Mouse (Mus musculus): ENCODE data around the gene Tox3.

DNA sequence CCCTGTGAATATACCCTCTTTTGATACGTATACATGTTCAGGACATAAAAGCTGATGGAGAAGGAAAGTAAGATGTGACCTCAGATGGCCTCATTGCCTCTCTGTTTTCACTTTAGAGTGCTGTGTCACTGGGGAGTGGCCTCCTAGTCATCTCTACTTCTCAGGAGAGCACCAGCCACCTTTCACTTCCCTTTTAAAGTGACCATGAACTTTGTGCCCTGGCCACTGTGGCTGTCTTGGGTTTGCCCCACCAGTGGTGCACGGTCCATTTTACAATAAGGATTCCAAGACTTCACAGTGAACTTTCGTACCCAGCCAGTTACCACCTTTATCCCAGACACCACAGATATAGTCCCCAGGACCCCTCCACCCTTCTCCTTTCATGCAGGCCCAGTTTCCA lies 29.9 kb upstream of the Tox3 start:
- no peak for TF ChIP-seq POLR2A (IDR thresholded peaks at IDR 0.05; ENCODE audit: borderline replicate concordance, low read depth, low read length)
- no peak for TF ChIP-seq CTCF (IDR thresholded peaks at IDR 0.05; ENCODE audit: low read depth, low read length)
